ENCODE assay signal across 8 mouse cellular contexts in genomic region chr19:44245761-44246171, GRCm38 (mm10). TPM values are rescaled to one million over a fixed set of nuclear protein-coding genes. Genes with fewer than 3 reads are reported as not detected.
A peak's percentile ranks its signal among the peaks of the same experiment; 100 is the strongest.
DNase-seq lines count a peak whose midpoint lies in the region; ATAC-seq and TF ChIP-seq lines count a peak whose summit lies in the region.
"Had no signal": no experiment of that assay in that cellular context is flagged by ENCODE, and none has a peak within 500 bp of the region (broad histone marks: within the 10 kb centered on the region; RNA-seq: fewer than 3 reads in every experiment).

No protein-coding gene starts in this region.

- TF ChIP-seq EP300 in heart, adult 2 months (IDR thresholded peaks at IDR 0.05; ENCODE audit: insufficient read depth, low read depth, low read length) = no peak

- ATAC-seq in midbrain, embryonic 12.5 days (ENCODE audit: low FRiP score, low read depth) = no peak
- no peak for ATAC-seq in granulocyte monocyte progenitor cell, adult 5-6 weeks (replicated peaks; ENCODE audit: poor library complexity, severe bottlenecking)

- intact Hi-C loops in heart, adult 2 months (cut with DNase I) = loop anchor here (1.0 to 10.0 kb wide), 3 partner anchors 50 to 299 kb away; partner anchors contain the start of gene Sec31b

- no peak for TF ChIP-seq POLR2A in cerebellum, adult 2 months (IDR thresholded peaks at IDR 0.05; ENCODE audit: borderline replicate concordance, insufficient read depth, low read length)
- TF ChIP-seq POLR2A in heart, adult 2 months (IDR thresholded peaks at IDR 0.05; ENCODE audit: insufficient read depth, low read depth, low read length) = no peak

- TF ChIP-seq CTCF in cerebellum, adult 2 months (IDR thresholded peaks at IDR 0.05; ENCODE audit: borderline replicate concordance, insufficient read depth, low read depth, low read length) = peak; percentile 36; the same call in 1 of the 2 replicates
- peak; percentile 81 for TF ChIP-seq CTCF in heart, adult 2 months (IDR thresholded peaks at IDR 0.05)

- DNase-seq in thymus, postnatal 0 days (ENCODE audit: low spot score) = peak; percentile 71
- no peak for DNase-seq in thymus, postnatal 36 days
- peak; percentile 34 to 68 for DNase-seq in cerebellum, adult 2 months
- DNase-seq in heart, adult 2 months = peak in 1 of 2 experiments; percentile 26
- DNase-seq in kidney, postnatal 14 days = peak; percentile 50

- peaks cover 5% of the 10 kb centered on the region for H3K4me1 ChIP-seq in cerebellum, adult 2 months (ENCODE audit: control insufficient read depth, insufficient read depth, low read length)
- peaks cover 6% of the 10 kb centered on the region for H3K4me1 ChIP-seq in heart, adult 2 months (ENCODE audit: control insufficient read depth, insufficient read depth, low read length)
- peaks cover 30% of the 10 kb centered on the region for H3K4me1 ChIP-seq in midbrain, embryonic 12.5 days

- no peak overlapping the region for H3K9ac ChIP-seq in heart, adult 2 months (ENCODE audit: low read depth, low read length)
- no peak overlapping the region for H3K9ac ChIP-seq in midbrain, embryonic 12.5 days (replicated peaks)

- H3K9me3 ChIP-seq in midbrain, embryonic 12.5 days = no peaks in the 10 kb centered on the region

- WGBS in cerebellum, adult 2 months = under 1% methylated on average over 5 of the region's 5 CpGs
- WGBS in heart, adult 2 months = 1% methylated on average over 5 of the region's 5 CpGs
- WGBS in midbrain, embryonic 12.5 days = 8% methylated on average over 5 of the region's 5 CpGs

- H3K27me3 ChIP-seq in cerebellum, adult 2 months (ENCODE audit: control insufficient read depth, insufficient read depth, low read length) = no peaks in the 10 kb centered on the region
- no peaks in the 10 kb centered on the region for H3K27me3 ChIP-seq in heart, adult 2 months (ENCODE audit: control insufficient read depth, insufficient read depth, low read length)
- H3K27me3 ChIP-seq in midbrain, embryonic 12.5 days = no peaks in the 10 kb centered on the region

- no peak overlapping the region for H3K27ac ChIP-seq in cerebellum, adult 2 months (ENCODE audit: insufficient read depth, low read length)
- H3K27ac ChIP-seq in heart, adult 2 months = no peak overlapping the region; the same call in 1 of the 2 replicates
- H3K27ac ChIP-seq in midbrain, embryonic 12.5 days (replicated peaks) = no peak overlapping the region

- peak overlapping the region; percentile 29 for H3K4me3 ChIP-seq in cerebellum, adult 2 months (replicated peaks; ENCODE audit: insufficient read depth, low read depth, low read length)
- peak overlapping the region; percentile 28; the same call in 1 of the 2 replicates for H3K4me3 ChIP-seq in heart, adult 2 months
- H3K4me3 ChIP-seq in midbrain, embryonic 12.5 days = no peak overlapping the region

- no peaks in the 10 kb centered on the region for H3K36me3 ChIP-seq in heart, adult 2 months (ENCODE audit: control insufficient read depth, insufficient read depth, low read length)
- no peaks in the 10 kb centered on the region for H3K36me3 ChIP-seq in midbrain, embryonic 12.5 days

- H3K4me2 ChIP-seq in midbrain, embryonic 12.5 days (replicated peaks) = peak overlapping the region; percentile 68; the same call in 1 of the 2 replicates

- no peaks in the 10 kb centered on the region for H3K79me2 ChIP-seq in heart, adult 2 months (replicated peaks; ENCODE audit: control insufficient read depth, insufficient read depth, low read length)

RNA-seq across cellular contexts. Expression of gene Scd3, which starts 42.7 kb away (rescaled TPM):
- 0.15 and 0.29 TPM in 2 replicates for polyA plus RNA-seq in thymus, postnatal 0 days (2015; fragmentation: Nextera tagmentation; extraction: Ambion mirVana)
- polyA plus RNA-seq in cerebellum, adult 2 months (2012; rRNA removed) = 20.5 and 20.9 TPM in 2 replicates
- under 1 TPM in 1 of 2 experiments, not detected in 1; 0.13 TPM for total RNA-seq in heart, adult 2 months (2021)
- polyA plus RNA-seq in heart, adult 2 months (2012; rRNA removed) = 0.37 TPM in 1 of 2 replicates, not detected in the other
- 0.62 and 1.4 TPM in 2 replicates for polyA plus RNA-seq in midbrain, embryonic 12.5 days (2016; fragmentation: Nextera tagmentation; extraction: Ambion mirVana)
- total RNA-seq in granulocyte monocyte progenitor cell, adult 5-6 weeks (2014; fragmentation: Nextera tagmentation) = not detected in 2 replicates
- total RNA-seq in granulocyte monocyte progenitor cell, adult 5-6 weeks (2017) = not detected in 2 replicates
- polyA plus RNA-seq: large intestine, adult 2 months had no signal

RNA-seq across cellular contexts. Expression of gene Scd2, which starts 47.7 kb away (rescaled TPM):
- polyA plus RNA-seq in thymus, postnatal 0 days (2015; fragmentation: Nextera tagmentation; extraction: Ambion mirVana) = 68.8 and 69.7 TPM in 2 replicates
- 695 and 743 TPM in 2 replicates for polyA plus RNA-seq in cerebellum, adult 2 months (2012; rRNA removed)
- total RNA-seq in heart, adult 2 months (2021) = 10 to 100 TPM in 1 of 2 experiments, 1 to 10 TPM in 1; 9.2 to 12.2 TPM
- 21.2 and 31.1 TPM in 2 replicates for polyA plus RNA-seq in heart, adult 2 months (2012; rRNA removed)
- polyA plus RNA-seq in midbrain, embryonic 12.5 days (2016; fragmentation: Nextera tagmentation; extraction: Ambion mirVana) = 419 and 424 TPM in 2 replicates
- total RNA-seq in granulocyte monocyte progenitor cell, adult 5-6 weeks (2014; fragmentation: Nextera tagmentation) = 91.6 and 93.4 TPM in 2 replicates
- 108 and 109 TPM in 2 replicates for total RNA-seq in granulocyte monocyte progenitor cell, adult 5-6 weeks (2017)

RNA-seq across cellular contexts. Expression of gene Pkd2l1, which starts 53.5 kb away (rescaled TPM):
- polyA plus RNA-seq in thymus, postnatal 0 days (2015; fragmentation: Nextera tagmentation; extraction: Ambion mirVana) = 0.10 and 0.16 TPM in 2 replicates
- polyA plus RNA-seq in cerebellum, adult 2 months (2012; rRNA removed) = 5.3 and 8.2 TPM in 2 replicates
- total RNA-seq in heart, adult 2 months (2021) = not detected
- polyA plus RNA-seq in heart, adult 2 months (2012; rRNA removed) = not detected in 2 replicates
- 0.15 and 0.22 TPM in 2 replicates for polyA plus RNA-seq in midbrain, embryonic 12.5 days (2016; fragmentation: Nextera tagmentation; extraction: Ambion mirVana)
- total RNA-seq in granulocyte monocyte progenitor cell, adult 5-6 weeks (2014; fragmentation: Nextera tagmentation) = not detected in 2 replicates
- not detected in 2 replicates for total RNA-seq in granulocyte monocyte progenitor cell, adult 5-6 weeks (2017)

Comparison
In these comparisons a context has a peak if more than half of its experiments do, and no peak if none do; other contexts are left out.
1. DNase-seq: peak in thymus, postnatal 0 days (single experiment), cerebellum, adult 2 months (2 of 2) and kidney, postnatal 14 days (single experiment); none in thymus, postnatal 36 days (0 of 2).